Mouse (Mus musculus) spleen, adult 2 months (tissue): Measurements from ENCODE around the gene Prkaca.

Experiments used
- CTCF ChIP-seq: fragments of 200-500 bp; IDR thresholded peaks from 2 replicates; pipeline ENCODE4 v1.5.1; 2011; ENCODE audit warnings: mild to moderate bottlenecking, inconsistent platforms; ENCODE audit not compliant: insufficient read depth, insufficient read length, insufficient replicate concordance; ENCODE audit errors: extremely low read depth
- POLR2A ChIP-seq: fragments of 200-500 bp; IDR thresholded peaks from 2 replicates; pipeline ENCODE4 v1.6.1; 2011; ENCODE audit warnings: low read depth, low read length, inconsistent platforms

DNA sequence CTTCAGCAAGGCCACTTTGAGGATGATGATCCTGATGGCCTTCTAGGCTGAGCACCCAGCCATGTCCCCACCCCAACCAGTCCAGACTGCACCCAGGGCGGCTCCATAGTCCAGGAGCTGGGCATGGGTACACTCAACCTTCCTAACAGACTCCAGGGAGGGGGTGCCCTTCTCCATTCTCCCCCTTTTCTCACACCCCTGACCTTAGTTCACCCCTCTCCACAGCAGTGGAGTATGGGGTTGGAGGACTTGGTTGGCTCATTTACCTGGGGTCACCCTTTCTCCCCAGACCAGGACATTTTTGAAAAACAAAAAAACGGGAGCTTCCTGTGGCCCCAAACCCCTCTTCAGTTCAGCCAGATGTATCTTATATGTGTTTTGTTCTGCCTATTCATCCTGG is 27.0 kb downstream of the Prkaca start:
- no peak for TF ChIP-seq CTCF
- TF ChIP-seq POLR2A = no peak
